Mouse (Mus musculus) left cerebral cortex, adult 18-20 months (tissue): ENCODE data around the gene Tsc22d1. TPM values are rescaled to one million over a fixed set of nuclear protein-coding genes. Genes with fewer than 3 reads are reported as not detected.

Experiments
- DNase-seq, 2 experiments: peaks; one replicate each; pipeline ENCODE4 v3.0.0; 2021 to 2022; ENCODE audit warnings: low spot score in 2 of 2, mixed read lengths in 1 of 2
- long read RNA-seq, 2 experiments: library from polyadenylated mRNA; stranded (forward); transcript quantifications; one replicate each; pipeline ENCODE4 v2.0.0; 2021
- total RNA-seq, 2 experiments: library from RNA; stranded (reverse); gene quantifications; 2 replicates each; pipeline ENCODE4 v1.2.3; 2021

Tsc22d1 gene
- total RNA-seq: 100 to 1,000 TPM; 555 to 587 TPM
- long read RNA-seq, experiment 1, full-length matches to known transcripts: 326 of 371 reads
- long read RNA-seq, experiment 1, partial matches to known transcripts: 1 of 371 reads
- long read RNA-seq, experiment 1, other reads (novel, unspliced or antisense): 44 of 371 reads
- long read RNA-seq, experiment 2, full-length matches to known transcripts: 235 of 272 reads
- long read RNA-seq, experiment 2, partial matches to known transcripts: 0 of 272 reads
- long read RNA-seq, experiment 2, other reads (novel, unspliced or antisense): 37 of 272 reads

- peak; percentile 33 to 46 for DNase-seq
Measured at GRCm38 (mm10) chr14:76414862-76415780, at the start of gene Tsc22d1. TSS of gene Tsc22d1 (plus strand) at chr14:76414961.

- DNase-seq: no peak
Measured at GRCm38 (mm10) chr14:76373638-76374037, 41.1 kb upstream of the Tsc22d1 start.

- no peak for DNase-seq
Measured at GRCm38 (mm10) chr14:76374601-76375000, 40.2 kb upstream of the Tsc22d1 start.

GRCm38 (mm10) chr14:76376561-76376960 lies 38.2 kb upstream of the Tsc22d1 start:
- no peak for DNase-seq

GRCm38 (mm10) chr14:76379411-76379810 lies 35.4 kb upstream of the Tsc22d1 start:
- DNase-seq: no peak

GRCm38 (mm10) chr14:76388025-76388424 lies 26.7 kb upstream of the Tsc22d1 start:
- DNase-seq: no peak

GRCm38 (mm10) chr14:76398251-76398650 lies 16.5 kb upstream of the Tsc22d1 start:
- no peak for DNase-seq

- no peak for DNase-seq
Measured at GRCm38 (mm10) chr14:76402574-76402973, 12.2 kb upstream of the Tsc22d1 start.

- DNase-seq: no peak
Measured at GRCm38 (mm10) chr14:76409111-76409510, 5.7 kb upstream of the Tsc22d1 start.

- no peak for DNase-seq
Measured at GRCm38 (mm10) chr14:76413773-76414121, 1.0 kb upstream of the Tsc22d1 start.

- peak; percentile 94 to 96 for DNase-seq
Measured at GRCm38 (mm10) chr14:76414122-76414861, 469 bp upstream of the Tsc22d1 start.

- DNase-seq: peak; percentile 49 to 69
Measured at GRCm38 (mm10) chr14:76415781-76416301, 1.1 kb downstream of the Tsc22d1 start.

- no peak for DNase-seq
Measured at GRCm38 (mm10) chr14:76416366-76417040, 1.7 kb downstream of the Tsc22d1 start.

- DNase-seq: peak; percentile 41 to 44
Measured at GRCm38 (mm10) chr14:76417346-76417745, 2.6 kb downstream of the Tsc22d1 start.

GRCm38 (mm10) chr14:76420726-76421125 lies 6.0 kb downstream of the Tsc22d1 start:
- no peak for DNase-seq

- DNase-seq: no peak
Measured at GRCm38 (mm10) chr14:76421162-76421561, 6.4 kb downstream of the Tsc22d1 start.

GRCm38 (mm10) chr14:76425422-76425821 lies 10.7 kb downstream of the Tsc22d1 start:
- DNase-seq: no peak

GRCm38 (mm10) chr14:76425986-76426530 lies 11.3 kb downstream of the Tsc22d1 start:
- DNase-seq: no peak

GRCm38 (mm10) chr14:76428855-76429254 lies 14.1 kb downstream of the Tsc22d1 start:
- no peak for DNase-seq

GRCm38 (mm10) chr14:76431918-76432317 lies 17.2 kb downstream of the Tsc22d1 start:
- no peak for DNase-seq
